Mouse (Mus musculus) embryonic facial prominence, embryonic 10.5 days (tissue): ENCODE measurements around the gene Gabrb1. TPM values are rescaled to one million over a fixed set of nuclear protein-coding genes. Genes with fewer than 3 reads are reported as not detected.

Experiments used
- DNase-seq: peaks from one replicate; pipeline ENCODE4 v3.0.0-alpha.2; 2017; ENCODE audit warnings: low spot score
- H3K27ac ChIP-seq: fragments of 300-500 bp; sonication (generic); replicated peaks from 2 replicates; pipeline ENCODE4 v1.5.1; 2016; ENCODE audit warnings: mild to moderate bottlenecking
- H3K27me3 ChIP-seq: fragments of 300-500 bp; sonication (generic); replicated peaks from 2 replicates; pipeline ENCODE4 v1.6.1; 2016; ENCODE audit warnings: low read depth, mild to moderate bottlenecking; ENCODE audit not compliant: poor library complexity, severe bottlenecking
- H3K36me3 ChIP-seq: fragments of 300-500 bp; sonication (generic); replicated peaks from 2 replicates; pipeline ENCODE4 v1.6.1; 2016; ENCODE audit warnings: mild to moderate bottlenecking, moderate library complexity
- H3K4me1 ChIP-seq: fragments of 300-500 bp; sonication (generic); 2 replicates; pipeline ENCODE4 v1.6.1; 2016
- H3K4me3 ChIP-seq: fragments of 300-500 bp; sonication (generic); 2 replicates; pipeline ENCODE4 v1.5.1; 2016; ENCODE audit warnings: mild to moderate bottlenecking, moderate library complexity
- H3K9me3 ChIP-seq: fragments of 300-500 bp; sonication (generic); 2 replicates; pipeline ENCODE4 v1.6.1; 2016; ENCODE audit warnings: mild to moderate bottlenecking
- WGBS: fragments of 180-500 bp; shearing (Covaris S2); methylation state at CpG from one replicate; pipeline ENCODE4 v1.1.7; 2016; 5-methylcytosine and 5-hydroxymethylcytosine counted together
- polyA plus RNA-seq: library from polyadenylated mRNA; unstranded; fragments of >200 nt; fragmentation: Nextera tagmentation; extraction: Ambion mirVana; gene quantifications from 2 replicates; pipeline ENCODE4 v1.2.1, GENCODE M21; 2016

Gabrb1 gene
- polyA plus RNA-seq, 1 experiment from 2014 or later: 0.12 TPM

DNA sequence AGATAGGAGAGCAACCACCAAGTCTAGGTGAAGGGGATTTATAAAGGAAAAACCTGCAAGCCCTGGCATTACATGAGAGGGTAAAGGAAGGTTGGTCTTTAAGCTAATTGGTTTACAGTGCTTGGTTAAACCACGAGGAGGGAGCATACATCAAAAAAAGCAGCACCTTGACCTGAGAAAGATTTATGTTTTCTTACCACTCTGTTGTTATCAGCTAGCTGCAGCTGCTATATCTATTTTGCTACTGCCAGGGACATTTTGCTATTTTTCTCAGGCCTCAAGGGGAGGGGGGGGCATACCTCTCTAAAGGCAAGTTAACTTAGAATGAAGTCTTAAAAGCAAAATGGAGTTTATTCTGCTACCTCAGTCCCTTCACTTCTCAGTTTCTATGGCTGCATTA is 523.3 kb downstream of the Gabrb1 start:
- WGBS: 62% methylated on average over 1 of the region's 1 CpGs
- Histone ChIP-seq H3K4me1 (peaks cover 9% of the 10 kb centered on the region), H3K9me3 (no peaks in the 10 kb centered on the region), H3K4me3 (no peak overlapping the region), H3K27ac (no peak overlapping the region), H3K36me3 (no peaks in the 10 kb centered on the region), H3K27me3 (no peaks in the 10 kb centered on the region)
- DNase-seq: no peak

DNA sequence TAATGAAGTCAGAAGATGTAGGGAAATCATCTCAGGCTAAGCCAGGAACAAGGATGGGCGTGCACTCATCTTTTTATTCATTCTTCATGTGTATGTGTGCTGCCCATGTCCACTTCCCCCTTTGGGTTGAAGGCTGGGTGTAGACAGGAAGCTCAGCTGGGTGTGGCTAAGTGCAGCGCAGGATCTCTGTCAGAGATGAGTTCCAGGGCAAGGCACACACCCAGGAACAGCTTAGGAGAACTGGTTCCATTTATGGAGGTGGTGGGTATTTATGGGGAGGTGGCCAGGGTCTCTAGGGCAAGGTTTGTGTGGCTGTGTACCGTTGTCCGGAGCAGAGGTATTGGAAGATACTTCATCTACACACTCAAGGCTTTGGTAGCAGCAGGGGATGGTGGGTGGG is 524.9 kb downstream of the Gabrb1 start:
- Histone ChIP-seq H3K27ac (no peak overlapping the region), H3K4me3 (no peak overlapping the region), H3K4me1 (peaks cover 8% of the 10 kb centered on the region; the same call in 1 of the 2 replicates), H3K9me3 (no peaks in the 10 kb centered on the region), H3K36me3 (no peaks in the 10 kb centered on the region), H3K27me3 (no peaks in the 10 kb centered on the region)
- no peak for DNase-seq
- WGBS: 89% methylated on average over 4 of the region's 4 CpGs

DNA sequence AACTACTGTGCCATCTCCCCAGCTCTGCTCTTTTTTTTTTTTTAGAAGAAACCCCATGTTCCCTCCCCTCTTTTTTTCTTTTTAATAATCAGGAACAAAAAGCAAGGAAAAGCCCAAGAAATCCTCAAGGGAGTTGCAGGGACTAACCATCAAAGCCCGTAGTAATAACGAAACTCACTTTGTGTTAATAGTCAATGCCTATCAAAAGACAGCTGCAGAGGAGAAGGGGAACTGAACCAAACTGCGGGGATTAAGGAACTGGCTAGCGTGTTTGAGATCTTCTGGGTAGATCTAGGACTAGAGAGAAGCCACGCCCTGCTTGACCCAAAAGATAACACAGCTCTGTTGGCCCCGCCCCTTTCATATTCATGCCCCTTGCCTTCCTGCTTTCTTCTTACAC is 526.0 kb downstream of the Gabrb1 start:
- H3K27me3 ChIP-seq: no peaks in the 10 kb centered on the region
- H3K27ac ChIP-seq: no peak overlapping the region
- no peak overlapping the region for H3K4me3 ChIP-seq
- no peaks in the 10 kb centered on the region for H3K9me3 ChIP-seq
- 86% methylated on average over 6 of the region's 6 CpGs for WGBS
- H3K36me3 ChIP-seq: no peaks in the 10 kb centered on the region
- no peak for DNase-seq
- peaks cover 5% of the 10 kb centered on the region; the same call in 1 of the 2 replicates for H3K4me1 ChIP-seq

DNA sequence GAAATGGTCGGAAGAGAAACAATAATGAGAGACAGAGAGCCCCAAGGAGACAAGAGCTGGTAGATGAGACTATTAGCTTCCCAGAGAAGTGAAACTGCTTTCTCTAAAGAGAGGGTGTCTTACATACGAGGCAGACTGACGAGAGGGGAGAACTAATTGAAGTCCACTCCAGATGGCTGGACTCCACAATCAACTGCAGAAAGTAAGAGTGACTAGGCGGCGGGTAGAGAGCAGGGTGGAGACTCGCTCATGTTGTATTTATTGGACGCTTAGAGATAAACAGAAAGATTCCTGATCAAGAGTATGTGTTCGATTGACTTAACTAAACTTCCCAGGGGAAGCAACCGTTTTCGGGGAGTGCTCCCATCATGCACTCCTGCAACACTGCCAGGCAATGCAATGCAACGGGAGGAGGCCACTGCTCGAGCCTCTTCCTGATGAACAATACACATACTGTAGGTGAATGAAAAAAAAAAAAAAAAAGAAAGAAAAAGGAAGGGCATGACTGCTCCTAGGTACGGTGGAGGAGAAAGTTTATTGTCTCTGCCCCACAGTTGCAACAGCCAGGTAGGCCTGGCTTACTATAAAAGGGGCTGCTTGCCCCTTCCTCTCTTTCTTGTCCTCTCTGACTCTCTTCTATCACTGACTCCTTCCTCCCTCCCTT is 526.7 kb downstream of the Gabrb1 start:
- no peak overlapping the region for H3K27ac ChIP-seq
- H3K9me3 ChIP-seq: no peaks in the 10 kb centered on the region
- 87% methylated on average over 13 of the region's 13 CpGs for WGBS
- DNase-seq: no peak
- no peaks in the 10 kb centered on the region for H3K27me3 ChIP-seq
- H3K36me3 ChIP-seq: no peaks in the 10 kb centered on the region
- H3K4me1 ChIP-seq: 0 out of 2 replicates have a peak, but pooled peaks cover 4% of the 10 kb centered on the region
- no peak overlapping the region for H3K4me3 ChIP-seq

DNA sequence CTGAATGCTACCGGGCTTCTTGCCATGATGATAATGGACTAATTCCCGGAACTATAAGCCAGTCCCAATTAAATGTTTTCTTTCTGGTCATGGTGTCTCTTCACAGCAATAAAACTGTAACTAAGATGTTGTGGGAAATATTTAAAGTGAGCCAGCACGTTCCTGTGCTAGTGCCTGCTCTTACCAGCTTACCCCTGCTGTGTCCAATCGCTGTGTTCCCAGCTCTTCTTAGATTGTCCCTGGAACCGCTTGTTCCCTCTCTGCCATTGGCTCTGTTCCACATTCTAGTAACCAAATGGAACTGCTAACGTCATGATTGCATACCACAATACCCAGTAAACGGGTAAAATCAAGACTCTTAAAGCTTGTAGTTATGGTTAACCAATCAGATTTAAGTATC is 533.2 kb downstream of the Gabrb1 start:
- no peak overlapping the region for H3K27ac ChIP-seq
- no peaks in the 10 kb centered on the region for H3K4me1 ChIP-seq
- WGBS: 85% methylated on average over 7 of the region's 7 CpGs
- no peaks in the 10 kb centered on the region for H3K9me3 ChIP-seq
- DNase-seq: no peak
- H3K27me3 ChIP-seq: no peaks in the 10 kb centered on the region
- H3K36me3 ChIP-seq: no peaks in the 10 kb centered on the region
- H3K4me3 ChIP-seq: no peak overlapping the region

DNA sequence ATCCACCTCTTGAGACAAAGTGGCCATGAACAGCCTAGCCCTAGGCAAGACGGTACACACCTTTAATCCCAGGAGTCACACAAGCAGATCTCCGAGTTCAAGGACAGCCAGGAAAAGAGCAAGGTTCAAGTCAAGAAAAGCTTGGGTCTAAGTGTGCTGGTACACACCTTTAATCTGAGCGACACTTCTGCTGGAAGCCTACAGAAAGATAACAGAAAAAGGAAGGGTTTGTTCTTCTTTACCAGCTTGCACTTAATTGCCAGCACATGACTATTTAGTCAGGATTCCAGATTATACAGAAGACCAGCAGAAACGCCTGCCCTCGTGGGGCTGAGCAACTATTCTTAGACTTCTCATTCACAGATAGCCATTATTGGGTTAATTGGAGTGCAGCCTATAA is 534.0 kb downstream of the Gabrb1 start:
- no peak for DNase-seq
- H3K4me1 ChIP-seq: no peaks in the 10 kb centered on the region
- no peaks in the 10 kb centered on the region for H3K36me3 ChIP-seq
- H3K9me3 ChIP-seq: no peaks in the 10 kb centered on the region
- WGBS: 78% methylated on average over 5 of the region's 5 CpGs
- no peaks in the 10 kb centered on the region for H3K27me3 ChIP-seq
- H3K4me3 ChIP-seq: no peak overlapping the region
- no peak overlapping the region for H3K27ac ChIP-seq

DNA sequence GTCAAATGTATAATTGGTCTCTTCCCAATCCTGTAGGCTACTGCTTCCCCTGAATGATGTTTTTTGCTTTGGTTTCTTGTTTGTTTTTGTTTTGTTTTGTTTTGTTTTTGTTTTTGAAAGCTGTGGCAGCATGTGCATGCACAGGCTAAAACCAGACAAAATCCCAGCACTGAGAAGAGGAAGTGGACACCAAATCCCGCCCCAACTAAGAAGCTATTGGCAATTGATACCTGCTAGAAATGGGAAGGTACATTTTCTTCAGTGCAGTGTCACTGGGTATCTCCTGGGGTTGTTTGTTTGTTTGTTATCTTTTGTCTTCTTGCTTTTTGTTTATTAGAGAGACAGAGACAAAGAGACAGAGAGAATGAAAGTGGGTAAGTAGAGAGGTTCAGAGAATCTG is 537.5 kb downstream of the Gabrb1 start:
- 90% methylated on average over 1 of the region's 1 CpGs for WGBS
- no peaks in the 10 kb centered on the region for H3K9me3 ChIP-seq

More for the DNA sequence above, 537.5 kb downstream of the Gabrb1 start:
- Histone ChIP-seq H3K27me3 (no peaks in the 10 kb centered on the region), H3K27ac (no peak overlapping the region), H3K36me3 (no peaks in the 10 kb centered on the region), H3K4me3 (no peak overlapping the region), H3K4me1 (no peaks in the 10 kb centered on the region)
- no peak for DNase-seq

Other genes with a start within 250 kb of the Gabrb1 start
- gene Cox7b2, start 109.9 kb upstream of the Gabrb1 start, polyA plus RNA-seq: not detected in 2 replicates
- 3.0 and 3.2 TPM in 2 replicates for gene Gabra4, start 195 bp downstream of the Gabrb1 start, polyA plus RNA-seq